Mouse (Mus musculus): ENCODE results near the gene Spef1. TPM values are rescaled to one million over a fixed set of nuclear protein-coding genes. Genes with fewer than 3 reads are reported as not detected.
A peak's percentile ranks its signal among the peaks of the same experiment; 100 is the strongest.

Spef1 gene
- total and polyA plus RNA-seq, 2 experiments from 2014 or later: 7.8 to 17.3 TPM

- H3K27me3 ChIP-seq (ENCODE audit: insufficient read depth, low read length): no peaks in the 10 kb centered on the region
- H3K4me3 ChIP-seq (ENCODE audit: low read length): no peak overlapping the region
- no peaks in the 10 kb centered on the region for H3K9me3 ChIP-seq (ENCODE audit: low read length)
- peak overlapping the region; percentile 49; the same call in 1 of the 2 replicates for H3K27ac ChIP-seq
- 0 out of 2 replicates have a peak, but pooled peaks cover 16% of the 10 kb centered on the region for H3K36me3 ChIP-seq (ENCODE audit: insufficient read depth, low read length)
- peaks cover 17% of the 10 kb centered on the region for H3K4me1 ChIP-seq (ENCODE audit: insufficient read depth, low read length)
- WGBS: 21% methylated on average over 10 of the region's 10 CpGs
- TF ChIP-seq CTCF (IDR thresholded peaks at IDR 0.05; ENCODE audit: low read depth): no peak
- ATAC-seq (peak; percentile 45), DNase-seq (ENCODE audit: low spot score) (peak; percentile 58)
- H3K4me2 ChIP-seq (ENCODE audit: low read depth, low read length): no peak overlapping the region
- no peak overlapping the region for H3K9ac ChIP-seq (replicated peaks; ENCODE audit: low read length)
Measured at GRCm38 (mm10) chr2:131190344-131191004, 3.4 kb upstream of the Spef1 start.

DNA sequence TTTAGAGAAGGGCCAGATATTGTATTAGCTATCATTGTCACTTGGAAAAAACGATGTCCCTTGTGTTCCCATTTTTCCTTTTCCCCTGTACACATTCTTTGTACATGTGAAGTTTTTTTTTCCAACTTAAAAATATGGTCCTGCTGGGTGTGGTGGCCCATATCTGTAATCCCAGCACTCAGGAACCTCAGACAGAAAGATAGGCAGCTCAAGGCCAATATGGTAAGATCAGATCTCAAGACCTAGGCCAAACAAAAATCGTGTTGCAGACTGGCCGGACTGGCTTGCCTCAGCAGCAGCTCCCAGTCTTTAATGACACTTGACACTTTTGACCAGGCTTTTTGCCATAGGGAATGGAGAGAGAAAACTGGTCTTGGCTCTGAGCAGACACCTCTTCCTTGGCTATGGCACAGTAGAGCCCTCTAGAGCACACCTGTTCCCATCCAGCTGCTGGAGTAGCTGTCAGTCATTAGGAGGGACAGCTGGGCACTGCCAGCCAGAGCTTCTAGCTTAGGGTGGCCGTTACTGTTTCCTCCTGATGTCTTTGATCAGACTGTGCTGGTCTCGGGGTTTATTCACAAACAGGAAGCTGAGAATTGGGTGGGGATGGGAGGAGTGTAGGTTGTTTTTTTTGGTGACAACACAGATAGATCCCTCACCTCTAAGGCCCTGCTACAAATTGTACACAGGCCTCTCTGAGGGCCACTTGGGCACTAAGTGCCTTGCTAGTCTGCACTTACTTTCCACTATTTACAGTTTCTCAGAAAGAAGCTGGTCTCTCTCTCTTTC, 2.6 kb upstream of the Spef1 start:
- ATAC-seq (no peak), DNase-seq (ENCODE audit: low spot score) (no peak)
- H3K4me1 ChIP-seq (ENCODE audit: insufficient read depth, low read length): peaks cover 17% of the 10 kb centered on the region
- no peaks in the 10 kb centered on the region for H3K9me3 ChIP-seq (ENCODE audit: low read length)
- no peaks in the 10 kb centered on the region for H3K27me3 ChIP-seq (ENCODE audit: insufficient read depth, low read length)
- no peak overlapping the region for H3K4me3 ChIP-seq (ENCODE audit: low read length)
- H3K27ac ChIP-seq: peak overlapping the region; percentile 49; the same call in 1 of the 2 replicates
- no peak for TF ChIP-seq CTCF (IDR thresholded peaks at IDR 0.05; ENCODE audit: low read depth)
- 40% methylated on average over 5 of the region's 5 CpGs for WGBS
- no peak overlapping the region for H3K4me2 ChIP-seq (ENCODE audit: low read depth, low read length)
- H3K9ac ChIP-seq (replicated peaks; ENCODE audit: low read length): no peak overlapping the region
- 0 out of 2 replicates have a peak, but pooled peaks cover 14% of the 10 kb centered on the region for H3K36me3 ChIP-seq (ENCODE audit: insufficient read depth, low read length)

- Histone ChIP-seq H3K4me2 (ENCODE audit: low read depth, low read length) (peak overlapping the region; percentile 69; the same call in 1 of the 2 replicates), H3K4me3 (ENCODE audit: low read length) (no peak overlapping the region), H3K27ac (no peak overlapping the region), H3K4me1 (ENCODE audit: insufficient read depth, low read length) (peaks cover 17% of the 10 kb centered on the region), H3K36me3 (ENCODE audit: insufficient read depth, low read length) (0 out of 2 replicates have a peak, but pooled peaks cover 4% of the 10 kb centered on the region), H3K9ac (replicated peaks; ENCODE audit: low read length) (no peak overlapping the region), H3K9me3 (ENCODE audit: low read length) (no peaks in the 10 kb centered on the region), H3K27me3 (ENCODE audit: insufficient read depth, low read length) (no peaks in the 10 kb centered on the region)
- ATAC-seq (no peak), DNase-seq (ENCODE audit: low spot score) (no peak)
- no peak for TF ChIP-seq CTCF (IDR thresholded peaks at IDR 0.05; ENCODE audit: low read depth)
- 93% methylated on average over 5 of the region's 5 CpGs for WGBS
Measured at GRCm38 (mm10) chr2:131188311-131188710, 1.2 kb upstream of the Spef1 start.

- no peak for TF ChIP-seq CTCF (IDR thresholded peaks at IDR 0.05; ENCODE audit: low read depth)
- H3K4me2 ChIP-seq (ENCODE audit: low read depth, low read length): peak overlapping the region; percentile 69
- H3K4me1 ChIP-seq (ENCODE audit: insufficient read depth, low read length): peaks cover 17% of the 10 kb centered on the region
- DNase-seq (ENCODE audit: low spot score) (no peak), ATAC-seq (no peak)
- H3K27ac ChIP-seq: peak overlapping the region; percentile 46; the same call in 1 of the 2 replicates
- 25% methylated on average over 3 of the region's 3 CpGs for WGBS
- peak overlapping the region; percentile 53 for H3K9ac ChIP-seq (replicated peaks; ENCODE audit: low read length)
- no peaks in the 10 kb centered on the region for H3K27me3 ChIP-seq (ENCODE audit: insufficient read depth, low read length)
- no peaks in the 10 kb centered on the region for H3K9me3 ChIP-seq (ENCODE audit: low read length)
- H3K36me3 ChIP-seq (ENCODE audit: insufficient read depth, low read length): no peaks in the 10 kb centered on the region
- peak overlapping the region; percentile 49 for H3K4me3 ChIP-seq (ENCODE audit: low read length)
Measured at GRCm38 (mm10) chr2:131187602-131187922, 480 bp upstream of the Spef1 start.

DNA sequence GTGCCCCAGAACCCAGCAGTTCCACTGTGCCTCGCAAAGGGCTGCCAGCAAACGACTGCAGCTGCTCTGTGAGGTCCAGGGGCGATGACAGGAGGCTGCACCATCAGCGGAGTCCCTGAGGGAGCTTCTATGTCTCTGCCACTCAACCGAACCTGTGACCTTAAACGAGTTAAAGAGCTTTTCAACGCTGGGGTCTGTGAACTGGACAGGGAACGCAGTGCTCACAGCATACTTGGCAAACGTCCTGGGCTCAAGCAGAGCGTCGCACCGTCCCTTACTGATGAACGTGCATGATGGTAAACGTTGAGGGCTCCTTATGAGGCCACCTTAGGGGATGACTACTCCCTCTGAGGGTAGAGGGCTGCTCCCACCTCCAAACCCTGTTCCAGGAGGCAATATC, 739 bp downstream of the Spef1 start:
- H3K36me3 ChIP-seq (ENCODE audit: insufficient read depth, low read length): no peaks in the 10 kb centered on the region
- peak overlapping the region; percentile 33; the same call in 1 of the 2 replicates for H3K27ac ChIP-seq
- TF ChIP-seq CTCF (IDR thresholded peaks at IDR 0.05; ENCODE audit: low read depth): no peak

GRCm38 (mm10) chr2:131179990-131180587, 7.0 kb downstream of the Spef1 start, which contains the start of gene Cenpb:
TSS of gene Cenpb (minus strand) at chr2:131180067.
- DNase-seq (ENCODE audit: low spot score) (peak; percentile 94), ATAC-seq (peak; percentile 93)
- peak within 1 kb of the TSS; percentile 91 for H3K4me2 ChIP-seq (ENCODE audit: low read depth, low read length)
- 7% methylated on average over 44 of the region's 57 CpGs for WGBS
- no peaks in the 10 kb centered on the region for H3K9me3 ChIP-seq (ENCODE audit: low read length)
- H3K36me3 ChIP-seq (ENCODE audit: insufficient read depth, low read length): no peaks in the 10 kb centered on the region
- H3K27me3 ChIP-seq (ENCODE audit: insufficient read depth, low read length): no peaks in the 10 kb centered on the region
- H3K4me3 ChIP-seq (ENCODE audit: low read length): peak within 1 kb of the TSS; percentile 75
- H3K27ac ChIP-seq: peak within 1 kb of the TSS; percentile 98
- TF ChIP-seq CTCF (IDR thresholded peaks at IDR 0.05; ENCODE audit: low read depth): peak; percentile 62; the same call in 1 of the 2 replicates
- H3K4me1 ChIP-seq (ENCODE audit: insufficient read depth, low read length): peaks cover 30% of the 10 kb centered on the region
- peak within 1 kb of the TSS; percentile 89 for H3K9ac ChIP-seq (replicated peaks; ENCODE audit: low read length)

More for the DNA sequence above, 739 bp downstream of the Spef1 start:
- Histone ChIP-seq H3K27me3 (ENCODE audit: insufficient read depth, low read length) (no peaks in the 10 kb centered on the region), H3K4me2 (ENCODE audit: low read depth, low read length) (peak overlapping the region; percentile 69), H3K4me1 (ENCODE audit: insufficient read depth, low read length) (peaks cover 17% of the 10 kb centered on the region), H3K9ac (replicated peaks; ENCODE audit: low read length) (peak overlapping the region; percentile 53), H3K4me3 (ENCODE audit: low read length) (peak overlapping the region; percentile 49), H3K9me3 (ENCODE audit: low read length) (no peaks in the 10 kb centered on the region)
- no peak; the same call in 1 of the 2 replicates for ATAC-seq
- 1% methylated on average over 14 of the region's 14 CpGs for WGBS
- DNase-seq (ENCODE audit: low spot score): no peak
